Mouse (Mus musculus): ENCODE results near the gene Svs6.

DNA sequence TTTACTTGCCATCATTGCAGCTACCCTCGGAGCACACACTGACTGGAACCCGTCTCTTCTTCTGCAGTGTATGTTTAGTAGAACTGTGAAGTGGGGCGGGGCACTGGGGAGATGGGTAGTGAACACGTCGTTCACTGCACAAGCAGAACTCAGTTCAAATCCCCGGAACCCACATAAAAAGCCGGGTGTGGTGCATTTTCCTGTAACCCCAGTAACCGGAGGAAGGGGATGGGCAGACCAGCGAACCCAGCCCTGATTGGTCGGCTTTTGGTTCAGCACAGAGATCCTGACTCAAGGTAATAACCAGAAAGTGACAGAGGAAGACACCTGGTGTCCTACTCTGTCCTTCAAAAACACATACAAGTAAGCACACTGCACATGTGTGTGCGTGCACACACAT is 36.8 kb downstream of the Svs6 start:
- TF ChIP-seq CTCF (IDR thresholded peaks at IDR 0.05; ENCODE audit: extremely low read depth, insufficient read depth, low read length) = no peak
- no peak for TF ChIP-seq POLR2A (IDR thresholded peaks at IDR 0.05; ENCODE audit: extremely low read depth, insufficient read depth, low read length)
